Mouse (Mus musculus): ENCODE data around the gene Dera. TPM values are rescaled to one million over a fixed set of nuclear protein-coding genes. Genes with fewer than 3 reads are reported as not detected.

Dera gene
- total and polyA plus RNA-seq, 3 experiments: 59.5 to 80.6 (median 78.0) TPM

DNA sequence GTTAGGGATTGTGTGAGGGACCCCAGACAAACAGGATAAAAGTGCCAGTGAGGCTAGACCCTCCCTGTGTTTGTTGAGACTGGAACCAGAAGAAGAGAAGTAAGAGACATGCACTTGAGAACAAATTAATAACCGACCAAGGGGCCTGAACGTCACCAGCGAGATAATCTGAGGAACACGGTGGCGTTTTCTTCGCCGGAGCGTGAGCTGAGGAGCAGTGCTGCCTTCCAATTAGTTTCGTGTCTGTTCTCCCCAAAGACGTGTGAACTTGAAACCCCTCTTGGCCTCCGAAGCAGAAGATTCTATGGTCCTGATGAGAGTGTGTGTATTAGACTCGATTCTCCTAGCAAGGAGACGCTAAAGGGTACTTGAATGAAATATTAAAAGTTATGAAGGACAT is 19.8 kb downstream of the Dera start:
- no peak for TF ChIP-seq USF1 (IDR thresholded peaks at IDR 0.05; ENCODE audit: low read depth, low read length)
- no peak for TF ChIP-seq ZNF384 (IDR thresholded peaks at IDR 0.05; ENCODE audit: low read depth, low read length)
- no peak for TF ChIP-seq RCOR1 (conservative IDR thresholded peaks at IDR 0.05; ENCODE audit: low read depth, low read length)
- no peak for TF ChIP-seq MYC (IDR thresholded peaks at IDR 0.05; ENCODE audit: low read depth, low read length)
- TF ChIP-seq CTCF (conservative IDR thresholded peaks at IDR 0.05 in 1 of 2, IDR thresholded peaks at IDR 0.05 in 1 of 2; ENCODE audit: low read depth in 2 of 2, low read length in 2 of 2): no peak
- TF ChIP-seq ZKSCAN1 (IDR thresholded peaks at IDR 0.05; ENCODE audit: borderline replicate concordance, low read depth, low read length): no peak
- no peak for TF ChIP-seq MXI1 (IDR thresholded peaks at IDR 0.05; ENCODE audit: low read depth, low read length)
- no peak for TF ChIP-seq UBTF (IDR thresholded peaks at IDR 0.05; ENCODE audit: low read depth, low read length)
- TF ChIP-seq JUN (IDR thresholded peaks at IDR 0.05; ENCODE audit: insufficient read depth, low read depth, low read length): no peak
- no peak for TF ChIP-seq MAFK (IDR thresholded peaks at IDR 0.05; ENCODE audit: insufficient replicate concordance, low read length)
- no peak for TF ChIP-seq POLR2A (IDR thresholded peaks at IDR 0.05; ENCODE audit: low read depth, low read length)
- Histone ChIP-seq H3K4me2 (ENCODE audit: insufficient read depth, low read depth, poor library complexity, severe bottlenecking) (no peak overlapping the region), H3K4me1 (ENCODE audit: control insufficient read depth in 1 of 2, insufficient read depth in 2 of 2) (peaks cover 2 to 27% of the 10 kb centered on the region in 2 experiments; a peak in 3 of 4 replicates), H3K36me3 (replicated peaks in 1 of 2; ENCODE audit: control insufficient read depth in 1 of 2, insufficient read depth in 1 of 2, low read length in 1 of 2) (peaks cover 0 to 22% of the 10 kb centered on the region in 2 experiments), H3K9ac (ENCODE audit: insufficient read depth, low read depth) (no peak overlapping the region), H3K4me3 (replicated peaks in 1 of 3; ENCODE audit: low read depth in 2 of 3, low read length in 2 of 3, poor library complexity in 1 of 3) (no peak overlapping the region), H3K79me2 (replicated peaks; ENCODE audit: control insufficient read depth, extremely low read depth, insufficient read depth, poor library complexity, severe bottlenecking) (no peaks in the 10 kb centered on the region; the same call in 1 of the 2 replicates), H3K27ac (ENCODE audit: insufficient read depth, low read depth) (no peak overlapping the region), H3K9me3 (replicated peaks; ENCODE audit: low read length) (no peaks in the 10 kb centered on the region), H3K27me3 (replicated peaks) (no peaks in the 10 kb centered on the region)
- dilution Hi-C loops (cut with MboI; ENCODE audit: extremely low pct_ligation_motif_present, extremely low pct_unique_long_range_greater_than_20kb, low sequenced_read_pairs) (no loop called here), in situ Hi-C loops (cut with MboI; ENCODE audit: low pct_ligation_motif_present, low pct_unique_long_range_greater_than_20kb, low sequenced_read_pairs) (no loop called here)
- no peak for DNase-seq (ENCODE audit: extremely low read depth)

GRCm38 (mm10) chr6:137775159-137775558 is 20.8 kb downstream of the Dera start:
- H3K36me3 ChIP-seq (replicated peaks in 1 of 2; ENCODE audit: control insufficient read depth in 1 of 2, insufficient read depth in 1 of 2, low read length in 1 of 2): peaks cover 4 to 28% of the 10 kb centered on the region in 2 experiments

More at GRCm38 (mm10) chr6:137775159-137775558, 20.8 kb downstream of the Dera start:
- TF ChIP-seq POLR2A (IDR thresholded peaks at IDR 0.05; ENCODE audit: low read depth, low read length) (no peak), TCF12 (IDR thresholded peaks at IDR 0.05; ENCODE audit: low read depth, low read length) (no peak), BHLHE40 (IDR thresholded peaks at IDR 0.05; ENCODE audit: low read depth, low read length) (no peak), ZC3H11A (IDR thresholded peaks at IDR 0.05; ENCODE audit: low read depth, low read length) (no peak), E2F4 (IDR thresholded peaks at IDR 0.05; ENCODE audit: insufficient replicate concordance, low read depth, low read length) (no peak), HCFC1 (IDR thresholded peaks at IDR 0.05; ENCODE audit: low read depth, low read length) (no peak), SMC3 (IDR thresholded peaks at IDR 0.05; ENCODE audit: low read depth, low read length) (no peak), IRF4 (IDR thresholded peaks at IDR 0.05; ENCODE audit: low read depth, low read length) (peak; percentile 83), ZNF384 (IDR thresholded peaks at IDR 0.05; ENCODE audit: low read depth, low read length) (no peak), NRF1 (IDR thresholded peaks at IDR 0.05; ENCODE audit: low read depth, low read length) (no peak), ETS1 (conservative IDR thresholded peaks at IDR 0.05; ENCODE audit: low read depth, low read length) (no peak), POLR2AphosphoS2 (IDR thresholded peaks at IDR 0.05; ENCODE audit: low read depth, low read length) (no peak), JUND (conservative IDR thresholded peaks at IDR 0.05; ENCODE audit: low read depth, low read length) (peak; percentile 50), MXI1 (IDR thresholded peaks at IDR 0.05; ENCODE audit: low read depth, low read length) (no peak), EP300 (IDR thresholded peaks at IDR 0.05; ENCODE audit: low read length) (no peak), CHD1 (IDR thresholded peaks at IDR 0.05; ENCODE audit: low read depth, low read length) (no peak), JUN (IDR thresholded peaks at IDR 0.05; ENCODE audit: insufficient read depth, low read depth, low read length) (peak; percentile 23; the same call in 1 of the 2 replicates), NELFE (IDR thresholded peaks at IDR 0.05; ENCODE audit: low read depth, low read length) (no peak)
- H3K9ac ChIP-seq (ENCODE audit: insufficient read depth, low read depth): no peak overlapping the region
- peaks cover 2 to 27% of the 10 kb centered on the region in 2 experiments; a peak in 3 of 4 replicates for H3K4me1 ChIP-seq (ENCODE audit: control insufficient read depth in 1 of 2, insufficient read depth in 2 of 2)
- no peak overlapping the region for H3K4me3 ChIP-seq (replicated peaks in 1 of 3; ENCODE audit: low read depth in 2 of 3, low read length in 2 of 3, poor library complexity in 1 of 3)
- H3K79me2 ChIP-seq (replicated peaks; ENCODE audit: control insufficient read depth, extremely low read depth, insufficient read depth, poor library complexity, severe bottlenecking): no peaks in the 10 kb centered on the region; the same call in 1 of the 2 replicates
- dilution Hi-C loops (cut with MboI; ENCODE audit: extremely low pct_ligation_motif_present, extremely low pct_unique_long_range_greater_than_20kb, low sequenced_read_pairs) (no loop called here), in situ Hi-C loops (cut with MboI; ENCODE audit: low pct_ligation_motif_present, low pct_unique_long_range_greater_than_20kb, low sequenced_read_pairs) (loop anchor here (25.0 kb wide), 1 partner anchor 387 kb away; no protein-coding TSS in a partner anchor)
- H3K4me2 ChIP-seq (ENCODE audit: insufficient read depth, low read depth, poor library complexity, severe bottlenecking): no peak overlapping the region
- no peaks in the 10 kb centered on the region for H3K9me3 ChIP-seq (replicated peaks; ENCODE audit: low read length)
- no peak overlapping the region for H3K27ac ChIP-seq (ENCODE audit: insufficient read depth, low read depth)
- peak; percentile 33 for DNase-seq (ENCODE audit: extremely low read depth)
- H3K27me3 ChIP-seq (replicated peaks): no peaks in the 10 kb centered on the region
